Mouse (Mus musculus): Measurements from ENCODE around the gene Tapbpl. TPM values are rescaled to one million over a fixed set of nuclear protein-coding genes. Genes with fewer than 3 reads are reported as not detected.

Gene Tapbpl
- total RNA-seq, 4 experiments from 2014 or later, result 11.6 to 13.9 (median 12.6) TPM

GRCm38 (mm10) chr6:125196301-125196700, 35.4 kb downstream of the Tapbpl start:
- no peak for DNase-seq

GRCm38 (mm10) chr6:125195541-125196075, 36.1 kb downstream of the Tapbpl start:
- no peak for DNase-seq

DNA sequence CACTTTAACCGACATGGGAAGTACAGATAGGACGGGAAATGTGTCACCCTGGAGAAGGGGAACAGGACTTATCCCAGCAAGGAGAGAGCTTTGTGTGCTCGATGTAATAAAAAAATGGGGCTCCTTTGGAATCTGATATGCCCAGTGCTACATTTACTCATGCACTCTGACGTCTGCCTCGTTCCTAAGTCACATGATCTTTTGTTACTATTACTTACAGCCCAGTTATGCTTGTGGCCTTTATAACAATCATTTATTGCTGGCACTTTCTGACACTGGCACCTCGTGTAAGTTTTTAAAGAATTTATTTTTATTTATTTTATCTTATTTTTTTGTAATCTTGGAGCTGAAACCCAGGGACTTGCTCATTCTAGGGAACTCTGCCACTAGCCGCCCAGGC, 38.3 kb downstream of the Tapbpl start:
- no peak for DNase-seq

DNA sequence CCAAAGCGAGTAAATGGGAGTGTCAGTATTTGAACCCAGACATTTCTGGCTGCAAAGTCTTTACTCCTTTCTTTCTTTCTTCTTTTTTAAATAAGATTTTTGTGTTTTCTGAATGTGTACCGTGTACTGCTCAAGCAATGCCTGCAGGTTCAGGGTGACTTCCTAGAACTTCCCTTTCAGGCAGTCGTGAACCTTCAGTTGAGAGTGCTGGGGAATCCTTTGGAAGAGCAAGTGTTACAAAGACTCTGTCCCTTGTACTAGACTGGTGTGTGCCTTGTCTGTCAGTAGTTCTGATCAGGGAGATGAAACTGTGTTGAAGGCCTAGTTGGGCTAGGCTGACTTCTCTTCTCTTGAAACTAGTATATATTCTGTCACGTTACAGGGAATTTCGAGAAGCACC, 38.8 kb downstream of the Tapbpl start:
- no peak for DNase-seq

DNA sequence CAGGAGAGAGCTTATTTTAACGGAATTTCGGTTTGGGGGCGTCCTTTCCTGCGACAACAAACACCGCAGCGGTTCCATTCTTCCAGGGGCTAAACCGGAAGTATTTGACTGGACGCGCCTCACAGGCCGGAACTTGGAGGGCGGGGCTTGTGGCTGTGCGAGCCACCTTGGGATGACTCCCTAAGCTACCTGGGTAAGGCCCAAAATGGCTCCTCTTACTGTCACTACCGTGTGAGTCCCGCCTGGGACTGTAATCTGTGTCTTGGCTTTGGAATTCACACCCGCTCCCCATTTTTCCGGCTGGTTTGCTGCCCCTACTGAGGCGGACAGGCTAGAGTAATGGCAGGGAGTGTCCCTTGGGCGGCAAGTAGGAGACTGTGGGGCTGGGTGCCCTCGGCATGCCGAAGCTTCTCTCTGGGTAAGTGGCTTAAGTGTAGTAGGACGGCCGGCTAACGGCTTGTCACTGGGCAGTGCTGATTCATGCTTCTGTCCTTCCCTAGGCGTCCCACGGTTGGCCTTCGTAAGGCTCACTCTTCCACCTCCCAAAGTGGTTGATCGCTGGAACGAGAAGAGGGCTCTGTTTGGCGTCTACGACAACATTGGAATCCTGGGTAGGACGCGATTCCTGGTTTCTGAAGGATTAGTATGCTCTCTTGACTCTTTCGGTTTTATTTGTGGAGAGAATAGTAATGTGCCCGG, 39.5 kb downstream of the Tapbpl start:
- peak; percentile 91 for DNase-seq

DNA sequence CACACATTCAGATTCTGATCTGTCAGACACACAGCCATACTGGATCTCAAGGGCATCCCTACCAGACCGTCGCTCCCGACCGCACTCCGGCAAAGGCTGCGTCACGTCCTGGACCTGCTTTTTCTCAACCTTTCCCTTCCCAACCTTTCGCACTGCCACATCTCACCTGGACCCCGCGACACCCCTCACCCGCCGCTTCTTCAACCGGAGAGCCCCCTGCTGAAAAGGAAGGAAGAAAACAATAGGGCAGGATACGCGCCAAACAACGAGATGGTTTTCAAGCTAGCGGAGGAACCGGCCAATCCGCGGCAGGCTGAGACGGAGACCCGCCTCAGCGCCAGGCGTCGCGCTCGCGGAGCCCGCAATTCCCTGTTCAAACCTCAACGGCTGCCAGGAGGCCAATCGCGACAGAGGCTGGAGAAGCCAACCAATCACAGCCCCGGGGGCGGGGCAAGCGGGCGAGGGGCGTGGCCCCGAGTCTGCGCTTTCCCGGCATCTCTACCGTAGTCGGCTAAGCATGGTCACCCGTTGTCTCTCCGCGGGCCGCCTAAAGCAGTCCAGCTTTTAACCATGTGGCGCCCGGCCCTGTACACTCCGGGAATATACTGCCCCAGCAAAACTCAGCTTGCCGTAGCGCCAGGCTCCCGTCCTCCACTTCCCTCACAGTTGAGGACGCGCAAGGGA, 40.2 kb downstream of the Tapbpl start, which contains the start of the genes Ncapd2 and Mrpl51:
TSS of gene Ncapd2 (minus strand) at position 370 of the 684 bp plus-strand sequence.
TSS of gene Mrpl51 (plus strand) at position 470 of the 684 bp plus-strand sequence.
- DNase-seq, result peak; percentile 95

DNA sequence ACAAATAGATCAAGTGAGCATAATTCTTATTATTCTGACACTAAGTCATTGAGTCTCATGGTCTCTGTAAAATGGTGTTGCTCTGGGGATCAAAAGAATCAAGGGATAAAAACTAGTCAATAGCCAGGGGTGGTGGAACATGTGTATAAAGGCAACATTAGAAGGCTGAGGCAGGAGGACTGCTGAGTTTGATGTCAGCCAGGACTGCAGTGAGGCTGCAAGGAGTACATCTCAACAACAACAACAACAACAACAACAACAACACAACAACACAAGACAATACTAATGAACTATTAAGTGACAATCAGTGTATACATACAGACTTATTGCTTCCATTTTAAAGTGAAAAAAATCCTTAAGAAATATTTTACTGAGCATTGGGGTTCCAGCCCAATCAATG, 40.8 kb downstream of the Tapbpl start:
- DNase-seq, result no peak

DNA sequence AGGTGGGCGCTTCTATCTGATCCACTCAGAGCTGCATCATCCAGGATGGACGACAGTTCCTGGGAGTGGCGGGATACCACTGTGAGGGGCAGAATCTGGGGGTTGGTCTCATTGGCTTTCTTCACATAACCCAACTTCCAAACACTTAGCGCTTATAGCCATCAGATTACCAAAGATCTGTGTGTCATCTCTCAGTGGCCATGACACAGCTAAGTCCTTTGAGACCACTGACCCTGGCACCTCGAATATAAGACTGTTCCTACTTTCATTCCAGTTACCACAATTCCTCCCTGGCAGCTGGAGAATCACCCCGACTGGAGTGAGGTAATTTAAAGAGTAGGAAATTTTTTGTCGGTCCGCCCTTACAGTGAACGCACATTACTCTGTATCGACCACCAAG, 45.5 kb downstream of the Tapbpl start:
- DNase-seq, result no peak

DNA sequence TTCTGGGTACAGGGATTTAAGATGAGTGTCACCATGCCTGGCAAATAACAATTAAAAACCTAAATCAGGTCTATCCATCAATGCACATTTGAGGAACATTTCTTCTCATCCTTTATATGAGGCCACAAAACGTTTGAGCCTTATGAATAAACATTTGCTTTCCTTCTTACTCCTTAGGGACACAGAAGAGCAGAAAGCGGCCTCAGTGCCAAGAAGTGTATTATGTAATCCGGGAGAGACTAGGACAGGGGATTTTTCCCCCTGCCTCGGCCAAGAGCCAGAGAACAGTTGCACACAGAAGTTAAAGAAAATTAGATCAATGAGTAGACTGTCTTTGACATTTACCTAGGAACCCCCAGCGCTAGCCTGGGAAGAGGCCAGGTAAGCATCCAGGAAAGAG, 49.5 kb downstream of the Tapbpl start:
- no peak for DNase-seq

DNA sequence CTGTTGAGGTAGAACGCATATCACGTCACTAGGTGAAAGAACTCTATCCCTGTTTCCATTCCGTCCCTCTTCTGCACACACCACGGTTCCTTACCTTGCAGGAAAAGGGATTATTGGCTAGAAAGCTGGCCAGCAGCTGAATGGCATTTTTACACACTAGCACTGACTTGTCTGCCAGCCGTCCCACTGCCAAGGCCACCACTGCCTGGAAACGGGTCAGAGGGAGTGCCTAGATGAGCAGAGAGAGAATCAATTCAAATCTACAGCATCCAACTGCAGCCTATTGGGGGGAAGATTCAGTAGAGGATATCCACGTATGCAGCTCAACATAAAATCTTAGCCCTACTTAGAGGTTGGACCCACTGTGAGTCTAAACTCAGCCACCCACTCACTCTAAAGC, 52.1 kb downstream of the Tapbpl start:
- no peak for DNase-seq

DNA sequence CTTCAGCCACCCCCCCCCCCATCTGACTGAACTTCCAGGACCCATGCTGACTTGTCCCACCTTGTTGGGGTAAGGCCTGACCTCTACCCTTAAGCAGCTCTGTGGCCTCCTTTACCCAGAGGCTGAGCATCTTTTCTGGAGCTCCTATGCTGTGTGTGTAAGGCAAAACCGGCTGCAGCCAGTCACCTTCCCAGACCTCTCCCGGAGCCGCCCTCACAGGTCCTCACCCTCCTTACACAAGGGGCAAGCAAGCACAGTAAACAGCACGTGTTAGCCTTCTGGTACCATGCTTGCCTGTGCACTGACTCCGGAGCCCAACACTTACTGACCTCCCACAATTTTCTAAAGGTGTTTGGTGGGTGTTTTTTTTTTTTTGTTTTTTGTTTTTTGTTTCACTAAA, 56.2 kb downstream of the Tapbpl start:
- no peak for DNase-seq

Small RNA genes within 50 kb of the gene (microRNA-seq; reads per million reads assigned to microRNA genes)
- gene Mir3098 (0 to 0.50 reads per million in 2 experiments), gene Mir8113 (0 reads per million in 2 experiments)

Other genes starting within 250 kb of the Tapbpl start
- 1 to 10 TPM in 3 of 4 experiments, under 1 TPM in 1; 0.81 to 3.8 (median 1.9) TPM for gene Pianp, start 235.2 kb downstream of the Tapbpl start, total RNA-seq (2022)
- 10 to 100 TPM; 46.9 to 87.0 (median 56.5) TPM for gene Zfp384, start 222.7 kb downstream of the Tapbpl start, total RNA-seq (2022)
- 10 to 100 TPM; 62.7 to 74.3 (median 72.6) TPM for gene Ing4, start 192.1 kb downstream of the Tapbpl start, total RNA-seq (2022)
- gene Acrbp, start 182.2 kb downstream of the Tapbpl start, total RNA-seq (2022), result 10 to 100 TPM in 1 of 4 experiments, 1 to 10 TPM in 3; 6.9 to 12.1 (median 9.1) TPM
- 1 to 10 TPM in 1 of 4 experiments, under 1 TPM in 3; 0.73 to 1.3 (median 0.83) TPM for gene Lpar5, start 163.9 kb downstream of the Tapbpl start, total RNA-seq (2022)
- gene Chd4, start 135.9 kb downstream of the Tapbpl start, total RNA-seq (2022), result 100 to 1,000 TPM; 140 to 272 (median 202) TPM
- gene Nop2, start 100.0 kb downstream of the Tapbpl start, total RNA-seq (2022), result 10 to 100 TPM; 41.6 to 48.8 (median 43.4) TPM
- gene Iffo1, start 86.6 kb downstream of the Tapbpl start, total RNA-seq (2022), result 10 to 100 TPM; 15.2 to 60.0 (median 37.1) TPM
- gene Gapdh, start 65.4 kb downstream of the Tapbpl start, total RNA-seq (2022), result 1,000 to 10,000 TPM; 1,769 to 2,176 (median 2,111) TPM
- gene Ncapd2, start 40.2 kb downstream of the Tapbpl start, total RNA-seq (2022), result 10 to 100 TPM; 10.6 to 40.2 (median 26.6) TPM
- gene Mrpl51, start 40.1 kb downstream of the Tapbpl start, total RNA-seq (2022), result 100 to 1,000 TPM; 155 to 179 (median 167) TPM
- gene Vamp1, start 16.3 kb downstream of the Tapbpl start, total RNA-seq (2022), result 10 to 100 TPM; 40.1 to 85.3 (median 58.8) TPM
- gene Cd27, start 5.2 kb upstream of the Tapbpl start, total RNA-seq (2022), result under 1 TPM; 0.38 to 0.75 (median 0.64) TPM
- not detected for gene Tuba3a, start 54.2 kb upstream of the Tapbpl start, total RNA-seq (2022)
- gene Ltbr, start 82.0 kb upstream of the Tapbpl start, total RNA-seq (2022), result 10 to 100 TPM; 74.1 to 83.5 (median 81.0) TPM
- gene Scnn1a, start 88.8 kb upstream of the Tapbpl start, total RNA-seq (2022), result 1 to 10 TPM; 1.4 to 3.4 (median 2.2) TPM
- gene Tnfrsf1a, start 117.5 kb upstream of the Tapbpl start, total RNA-seq (2022), result 100 to 1,000 TPM; 194 to 259 (median 215) TPM
- under 1 TPM in 2 of 4 experiments, not detected in 2; 0.09 to 0.19 TPM for gene Plekhg6, start 148.9 kb upstream of the Tapbpl start, total RNA-seq (2022)

Measured in adrenal gland, adult 8-10 months (tissue).